Mouse (Mus musculus) MEL (cell line): ENCODE measurements around the gene Gm10722.
"Not testable (repeated sequence)": the region's sequence is repeated elsewhere in the genome, so short reads cannot be mapped to it uniquely, and the experiment has no call there.

Experiments
- CHD1 ChIP-seq: IDR thresholded peaks from 2 replicates; pipeline ENCODE4 v1.6.1; 2012; ENCODE audit warnings: low read depth, mild to moderate bottlenecking, inconsistent platforms, low read length, improper control_type of control experiment
- CHD2 ChIP-seq: IDR thresholded peaks from 2 replicates; pipeline ENCODE4 v1.6.1; 2011; ENCODE audit warnings: low read length, improper control_type of control experiment
- CTCF ChIP-seq, 3 experiments: IDR thresholded peaks in 2 of 3; conservative IDR thresholded peaks in 1 of 3; 2 replicates each; pipeline ENCODE4 v1.5.1; 2011 to 2012; ENCODE audit warnings: low read length in 3 of 3, low read depth in 2 of 3, mild to moderate bottlenecking in 2 of 3, improper control_type of control experiment in 1 of 3, inconsistent platforms in 1 of 3, mixed read lengths in 1 of 3, moderate library complexity in 1 of 3; ENCODE audit not compliant: control insufficient read depth in 1 of 3, insufficient read depth in 1 of 3, poor library complexity in 1 of 3, severe bottlenecking in 1 of 3
- EP300 ChIP-seq, 2 experiments: IDR thresholded peaks; 2 replicates each; pipeline ENCODE4 v1.6.1; 2011; ENCODE audit warnings: improper control_type of control experiment in 2 of 2, low read length in 2 of 2, low read depth in 1 of 2, mild to moderate bottlenecking in 1 of 2
- GATA1 ChIP-seq: IDR thresholded peaks from 2 replicates; pipeline ENCODE4 v1.6.1; 2011; ENCODE audit warnings: low read depth, low read length, improper control_type of control experiment
- MYB ChIP-seq: IDR thresholded peaks from 2 replicates; pipeline ENCODE4 v1.6.1; 2011; ENCODE audit warnings: mild to moderate bottlenecking, low read depth, low read length, improper control_type of control experiment
- POLR2A ChIP-seq, 2 experiments: IDR thresholded peaks; 2 replicates each; pipeline ENCODE4 v1.6.1; 2011 to 2012; ENCODE audit warnings: low read length in 2 of 2, mild to moderate bottlenecking in 2 of 2, control low read depth in 1 of 2, improper control_type of control experiment in 1 of 2, low read depth in 1 of 2, moderate library complexity in 1 of 2; ENCODE audit not compliant: control insufficient read depth in 1 of 2, insufficient read depth in 1 of 2, poor library complexity in 1 of 2
- RCOR1 ChIP-seq: IDR thresholded peaks from 2 replicates; pipeline ENCODE4 v1.6.1; 2012; ENCODE audit warnings: low read depth, mild to moderate bottlenecking, inconsistent platforms, low read length, improper control_type of control experiment
- SMC3 ChIP-seq: IDR thresholded peaks from 2 replicates; pipeline ENCODE4 v1.6.1; 2011; ENCODE audit warnings: low read depth, low read length, improper control_type of control experiment
- ZC3H11A ChIP-seq: IDR thresholded peaks from 2 replicates; pipeline ENCODE4 v1.6.1; 2012; ENCODE audit warnings: low read depth, mild to moderate bottlenecking, inconsistent platforms, low read length, improper control_type of control experiment
- ZMIZ1 ChIP-seq: IDR thresholded peaks from 2 replicates; pipeline ENCODE4 v1.6.1; 2012; ENCODE audit warnings: low read depth, mild to moderate bottlenecking, inconsistent platforms, low read length, improper control_type of control experiment, moderate library complexity
- ZNF384 ChIP-seq: IDR thresholded peaks from 2 replicates; pipeline ENCODE4 v1.6.1; 2012; ENCODE audit warnings: low read depth, mild to moderate bottlenecking, inconsistent platforms, low read length, improper control_type of control experiment

- not testable (repeated sequence) for TF ChIP-seq GATA1; CHD1; POLR2A (IDR thresholded peaks at IDR 0.05; ENCODE audit: control insufficient read depth in 1 of 2, insufficient read depth in 1 of 2, low read depth in 1 of 2, low read length in 2 of 2, poor library complexity in 1 of 2); CTCF (IDR thresholded peaks at IDR 0.05 in 2 of 3, conservative IDR thresholded peaks at IDR 0.05 in 1 of 3; ENCODE audit: control insufficient read depth in 1 of 3, insufficient read depth in 1 of 3, low read depth in 2 of 3, low read length in 3 of 3, poor library complexity in 1 of 3, severe bottlenecking in 1 of 3); CHD2; ZNF384; ZC3H11A; MYB; RCOR1; EP300 (IDR thresholded peaks at IDR 0.05; ENCODE audit: low read depth in 1 of 2, low read length in 2 of 2); ZMIZ1; SMC3
Measured at GRCm38 (mm10) chr9:3025653-3026052, 24.9 kb downstream of the Gm10722 start.
